Mouse (Mus musculus): ENCODE data around the gene Tyro3.

Tyro3 gene

GRCm38 (mm10) chr2:119797279-119797783, at the start of gene Tyro3:
TSS of gene Tyro3 (plus strand) at chr2:119797733.
- DNase-seq (ENCODE audit: low read depth, low spot score) = no peak

- no peak for DNase-seq (ENCODE audit: low read depth, low spot score)
Observed at GRCm38 (mm10) chr2:119749260-119749659, 48.3 kb upstream of the Tyro3 start.

GRCm38 (mm10) chr2:119757601-119758100, 39.9 kb upstream of the Tyro3 start:
- DNase-seq (ENCODE audit: low read depth, low spot score) = no peak

- DNase-seq (ENCODE audit: low read depth, low spot score) = no peak
Observed at GRCm38 (mm10) chr2:119758101-119758843, 39.3 kb upstream of the Tyro3 start.

GRCm38 (mm10) chr2:119758844-119759835, 38.4 kb upstream of the Tyro3 start:
- DNase-seq (ENCODE audit: low read depth, low spot score) = no peak

GRCm38 (mm10) chr2:119760251-119760650, 37.3 kb upstream of the Tyro3 start, which contains the start of gene Ltk:
TSS of gene Ltk (minus strand) at chr2:119760431.
- no peak for DNase-seq (ENCODE audit: low read depth, low spot score)

- DNase-seq (ENCODE audit: low read depth, low spot score) = no peak
Observed at GRCm38 (mm10) chr2:119762276-119762675, 35.3 kb upstream of the Tyro3 start.

- no peak for DNase-seq (ENCODE audit: low read depth, low spot score)
Observed at GRCm38 (mm10) chr2:119763924-119764323, 33.6 kb upstream of the Tyro3 start.

GRCm38 (mm10) chr2:119767246-119767645, 30.3 kb upstream of the Tyro3 start:
- DNase-seq (ENCODE audit: low read depth, low spot score) = no peak

GRCm38 (mm10) chr2:119787206-119787883, 10.2 kb upstream of the Tyro3 start, which contains the start of gene Rpap1:
TSS of gene Rpap1 (minus strand) at chr2:119787537.
- peak; percentile 83 for DNase-seq (ENCODE audit: low read depth, low spot score)

- DNase-seq (ENCODE audit: low read depth, low spot score) = no peak
Observed at GRCm38 (mm10) chr2:119789996-119790395, 7.5 kb upstream of the Tyro3 start.

- DNase-seq (ENCODE audit: low read depth, low spot score) = no peak
Observed at GRCm38 (mm10) chr2:119798246-119798927, 854 bp downstream of the Tyro3 start.

- peak; percentile 29 for DNase-seq (ENCODE audit: low read depth, low spot score)
Observed at GRCm38 (mm10) chr2:119799181-119799960, 1.8 kb downstream of the Tyro3 start.

GRCm38 (mm10) chr2:119799961-119800550, 2.5 kb downstream of the Tyro3 start:
- DNase-seq (ENCODE audit: low read depth, low spot score) = no peak

GRCm38 (mm10) chr2:119800876-119801846, 3.6 kb downstream of the Tyro3 start:
- DNase-seq (ENCODE audit: low read depth, low spot score) = no peak

- DNase-seq (ENCODE audit: low read depth, low spot score) = no peak
Observed at GRCm38 (mm10) chr2:119802767-119803617, 5.5 kb downstream of the Tyro3 start.

GRCm38 (mm10) chr2:119803618-119804274, 6.2 kb downstream of the Tyro3 start:
- no peak for DNase-seq (ENCODE audit: low read depth, low spot score)
